Mouse (Mus musculus) cortical plate, adult 2 months (tissue): Measurements from ENCODE around the gene Hif3a.

Experiments
- CTCF ChIP-seq: fragments of 200-500 bp; IDR thresholded peaks from 2 replicates; pipeline ENCODE4 v1.5.1; 2011; ENCODE audit warnings: mild to moderate bottlenecking, control low read depth, low read length; ENCODE audit not compliant: insufficient read depth; ENCODE audit errors: extremely low read depth
- POLR2A ChIP-seq: fragments of 200-500 bp; IDR thresholded peaks from 2 replicates; pipeline ENCODE4 v1.6.1; 2011; ENCODE audit warnings: mild to moderate bottlenecking, low read length, control low read depth; ENCODE audit not compliant: insufficient read depth; ENCODE audit errors: extremely low read depth

DNA sequence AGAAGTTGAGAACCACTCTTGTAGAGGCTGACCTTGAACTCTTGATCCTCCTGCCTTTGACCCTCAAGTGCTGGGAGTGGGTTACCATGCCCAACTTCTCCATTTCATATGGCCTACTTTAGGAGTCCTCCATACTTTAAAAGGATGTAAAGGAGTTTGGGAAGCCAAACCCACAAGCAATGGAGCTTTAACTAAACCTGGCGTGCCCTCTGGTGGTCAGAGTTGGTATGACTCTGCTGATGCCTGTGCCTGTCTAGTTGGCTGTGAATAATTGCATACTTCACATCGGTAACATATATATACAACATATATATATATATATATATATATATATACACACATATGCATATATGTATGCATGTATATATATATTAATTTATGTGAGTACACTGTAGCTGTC lies 4.2 kb upstream of the Hif3a start:
- TF ChIP-seq CTCF (peak; percentile 93), POLR2A (no peak)
